Mouse (Mus musculus) testis, adult 2 months (tissue): ENCODE data around the gene Slc43a1. TPM values are rescaled to one million over a fixed set of nuclear protein-coding genes. Genes with fewer than 3 reads are reported as not detected.
"Not testable (repeated sequence)": the region's sequence is repeated elsewhere in the genome, so short reads cannot be mapped to it uniquely, and the experiment has no call there.

Experiments used
- H3K27ac ChIP-seq: fragments of 200-500 bp; 2 replicates; pipeline ENCODE4 v1.5.1; 2012; ENCODE audit warnings: low read depth, low read length; ENCODE audit not compliant: control insufficient read depth, insufficient read depth
- H3K27me3 ChIP-seq: fragments of 200-500 bp; 2 replicates; pipeline ENCODE4 v1.6.1; 2012; ENCODE audit warnings: mild to moderate bottlenecking, low read length, moderate library complexity; ENCODE audit not compliant: control insufficient read depth, insufficient read depth
- H3K36me3 ChIP-seq: fragments of 200-500 bp; 2 replicates; pipeline ENCODE4 v1.6.1; 2012; ENCODE audit warnings: mild to moderate bottlenecking, low read length; ENCODE audit not compliant: control insufficient read depth, insufficient read depth
- H3K4me1 ChIP-seq: fragments of 200-500 bp; 2 replicates; pipeline ENCODE4 v1.6.1; 2012; ENCODE audit warnings: low read length; ENCODE audit not compliant: control insufficient read depth, insufficient read depth
- H3K4me3 ChIP-seq: fragments of 200-500 bp; 2 replicates; pipeline ENCODE4 v1.5.1; 2012; ENCODE audit warnings: low read depth, mild to moderate bottlenecking, low read length, moderate library complexity, mixed read lengths; ENCODE audit not compliant: control insufficient read depth
- CTCF ChIP-seq: fragments of 200-500 bp; IDR thresholded peaks from 2 replicates; pipeline ENCODE4 v1.5.1; 2012; ENCODE audit warnings: low read depth, mild to moderate bottlenecking, inconsistent platforms, low read length, moderate library complexity; ENCODE audit not compliant: control insufficient read depth, insufficient read depth, insufficient replicate concordance
- POLR2A ChIP-seq: fragments of 200-500 bp; IDR thresholded peaks from 2 replicates; pipeline ENCODE4 v1.6.1; 2012; ENCODE audit warnings: low read depth, mild to moderate bottlenecking, inconsistent platforms, low read length, moderate library complexity; ENCODE audit not compliant: control insufficient read depth
- polyA plus RNA-seq: library from polyadenylated mRNA; depleted of rRNA; stranded (reverse); fragments of >200 nt; gene quantifications from 2 replicates; pipeline ENCODE4 v1.2.3, GENCODE M21; 2012

Gene Slc43a1
- polyA plus RNA-seq, 1 experiment: 0.63 TPM

GRCm38 (mm10) chr2:84799041-84799561 lies 39.5 kb upstream of the Slc43a1 start:
- Histone ChIP-seq H3K4me1 (peaks cover 7% of the 10 kb centered on the region), H3K36me3 (no peaks in the 10 kb centered on the region), H3K27ac (peak overlapping the region; percentile 34; the same call in 1 of the 2 replicates), H3K27me3 (no peaks in the 10 kb centered on the region), H3K4me3 (peak overlapping the region; percentile 61)
- TF ChIP-seq POLR2A (no peak), CTCF (no peak)

GRCm38 (mm10) chr2:84800304-84800703 lies 38.3 kb upstream of the Slc43a1 start:
- Histone ChIP-seq H3K27ac (no peak overlapping the region), H3K4me3 (no peak overlapping the region)
- no peak for TF ChIP-seq CTCF
- no peak for TF ChIP-seq POLR2A

GRCm38 (mm10) chr2:84801223-84801622 lies 37.4 kb upstream of the Slc43a1 start:
- H3K4me3 ChIP-seq, H3K27me3 ChIP-seq, H3K27ac ChIP-seq, H3K36me3 ChIP-seq, H3K4me1 ChIP-seq: not testable (repeated sequence)

More at GRCm38 (mm10) chr2:84800304-84800703, 38.3 kb upstream of the Slc43a1 start:
- H3K4me1 ChIP-seq: peaks cover 7% of the 10 kb centered on the region
- H3K27me3 ChIP-seq: no peaks in the 10 kb centered on the region
- no peaks in the 10 kb centered on the region for H3K36me3 ChIP-seq

GRCm38 (mm10) chr2:84803963-84804362 lies 34.7 kb upstream of the Slc43a1 start:
- Histone ChIP-seq H3K4me1 (peaks cover 1% of the 10 kb centered on the region), H3K36me3 (no peaks in the 10 kb centered on the region), H3K27me3 (no peaks in the 10 kb centered on the region), H3K27ac (no peak overlapping the region), H3K4me3 (no peak overlapping the region)
- TF ChIP-seq CTCF (no peak), POLR2A (no peak)

DNA sequence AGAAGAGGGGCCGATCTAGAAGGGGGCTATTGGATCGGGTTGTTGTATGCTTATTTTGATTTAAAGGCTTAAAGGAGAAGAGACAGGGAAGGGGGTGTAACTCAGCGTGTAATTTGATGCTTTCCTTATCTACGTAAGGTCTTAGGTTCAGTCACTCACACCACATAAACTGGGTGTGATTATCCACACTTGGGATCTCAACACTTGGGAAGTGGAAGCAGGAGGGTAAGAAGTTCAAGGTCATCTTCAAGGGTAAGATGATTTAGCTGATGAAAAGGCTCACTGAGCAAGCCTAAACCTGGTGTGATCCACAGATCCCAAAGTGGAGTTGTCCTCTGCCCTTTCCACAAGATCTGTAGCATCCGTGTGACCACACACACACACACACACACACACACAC lies 32.1 kb upstream of the Slc43a1 start:
- TF ChIP-seq CTCF: no peak
- no peak for TF ChIP-seq POLR2A
- Histone ChIP-seq H3K27me3 (no peaks in the 10 kb centered on the region), H3K27ac (no peak overlapping the region), H3K4me3 (no peak overlapping the region), H3K4me1 (peaks cover 6% of the 10 kb centered on the region), H3K36me3 (no peaks in the 10 kb centered on the region)

GRCm38 (mm10) chr2:84809330-84809729 lies 29.3 kb upstream of the Slc43a1 start:
- TF ChIP-seq POLR2A (no peak), CTCF (no peak)
- H3K27ac ChIP-seq: no peak overlapping the region
- no peak overlapping the region for H3K4me3 ChIP-seq

DNA sequence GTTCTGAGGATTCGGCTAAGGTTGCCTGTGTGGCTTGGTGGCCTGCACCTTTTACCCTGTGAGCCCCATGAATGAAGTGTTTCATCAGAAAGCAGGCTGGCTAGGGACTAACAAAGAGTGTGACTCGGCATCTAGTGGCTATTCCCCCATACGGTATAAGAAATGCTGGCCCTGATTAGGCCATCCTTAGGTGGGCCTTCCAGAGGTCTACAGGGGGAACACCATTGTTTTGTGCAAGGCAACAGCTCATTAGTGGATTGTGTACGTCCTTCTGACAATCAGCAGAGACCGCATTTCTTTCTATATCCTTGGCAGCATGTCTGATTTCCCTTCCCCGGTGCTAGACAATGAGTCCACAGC lies 28.1 kb upstream of the Slc43a1 start:
- Histone ChIP-seq H3K4me1 (peaks cover 10% of the 10 kb centered on the region), H3K27me3 (no peaks in the 10 kb centered on the region; the same call in 1 of the 2 replicates), H3K27ac (no peak overlapping the region), H3K4me3 (no peak overlapping the region), H3K36me3 (no peaks in the 10 kb centered on the region)
- TF ChIP-seq POLR2A (no peak), CTCF (no peak)

More at GRCm38 (mm10) chr2:84809330-84809729, 29.3 kb upstream of the Slc43a1 start:
- Histone ChIP-seq H3K36me3 (no peaks in the 10 kb centered on the region), H3K4me1 (peaks cover 10% of the 10 kb centered on the region), H3K27me3 (no peaks in the 10 kb centered on the region)
